Mouse (Mus musculus): ENCODE results near the gene Gid4. TPM values are rescaled to one million over a fixed set of nuclear protein-coding genes. Genes with fewer than 3 reads are reported as not detected.

Gene Gid4
- total RNA-seq, 1 experiment, result 19.7 TPM

GRCm38 (mm10) chr11:60440176-60440575 lies 23.2 kb downstream of the Gid4 start:
- no peaks in the 10 kb centered on the region for H3K9me3 ChIP-seq (ENCODE audit: control insufficient read depth, insufficient read depth, low read depth, low read length)
- peaks cover 23 to 28% of the 10 kb centered on the region in 2 experiments for H3K4me1 ChIP-seq (ENCODE audit: control insufficient read depth in 2 of 2, insufficient read depth in 2 of 2, low read length in 2 of 2, poor library complexity in 1 of 2)
- DNase-seq (ENCODE audit: low read depth, low spot score), result no peak
- H3K36me3 ChIP-seq (ENCODE audit: control insufficient read depth, insufficient read depth, low read length, poor library complexity, severe bottlenecking), result peaks cover 21% of the 10 kb centered on the region
- in situ Hi-C loops (cut with MboI; ENCODE audit: low sequenced_read_pairs in 2 of 2, unreplicated experiment in 2 of 2), result no loop called here
- no peak overlapping the region for H3K9ac ChIP-seq (ENCODE audit: insufficient read depth, low read depth, low read length, poor library complexity, severe bottlenecking)
- peak overlapping the region in 1 of 2 experiments; percentile 8; a peak in 2 of 4 replicates for H3K4me3 ChIP-seq (ENCODE audit: insufficient read depth in 1 of 2, low read depth in 1 of 2, low read length in 2 of 2, poor library complexity in 1 of 2, severe bottlenecking in 1 of 2)
- H3K27ac ChIP-seq (ENCODE audit: insufficient read depth, low read depth, low read length, poor library complexity, severe bottlenecking), result peak overlapping the region; percentile 85; the same call in 1 of the 2 replicates
- TF ChIP-seq ZC3H11A (IDR thresholded peaks at IDR 0.05; ENCODE audit: borderline replicate concordance, low read depth, low read length) (no peak), CHD2 (IDR thresholded peaks at IDR 0.05; ENCODE audit: low read depth, low read length) (no peak), MAFK (IDR thresholded peaks at IDR 0.05; ENCODE audit: insufficient read depth, low read depth, low read length) (no peak), HCFC1 (IDR thresholded peaks at IDR 0.05; ENCODE audit: borderline replicate concordance, insufficient read depth, low read length) (no peak), ZNF384 (IDR thresholded peaks at IDR 0.05; ENCODE audit: low read depth, low read length) (no peak)

GRCm38 (mm10) chr11:60442896-60443295 lies 26.0 kb downstream of the Gid4 start:
- no peak overlapping the region for H3K9ac ChIP-seq (ENCODE audit: insufficient read depth, low read depth, low read length, poor library complexity, severe bottlenecking)
- H3K4me1 ChIP-seq (ENCODE audit: control insufficient read depth in 2 of 2, insufficient read depth in 2 of 2, low read length in 2 of 2, poor library complexity in 1 of 2), result peaks cover 23 to 26% of the 10 kb centered on the region in 2 experiments
- in situ Hi-C loops (cut with MboI; ENCODE audit: low sequenced_read_pairs in 2 of 2, unreplicated experiment in 2 of 2), result no loop called here
- TF ChIP-seq HCFC1 (IDR thresholded peaks at IDR 0.05; ENCODE audit: borderline replicate concordance, insufficient read depth, low read length) (no peak), MAFK (IDR thresholded peaks at IDR 0.05; ENCODE audit: insufficient read depth, low read depth, low read length) (no peak), CHD2 (IDR thresholded peaks at IDR 0.05; ENCODE audit: low read depth, low read length) (no peak), ZNF384 (IDR thresholded peaks at IDR 0.05; ENCODE audit: low read depth, low read length) (no peak), ZC3H11A (IDR thresholded peaks at IDR 0.05; ENCODE audit: borderline replicate concordance, low read depth, low read length) (no peak)
- no peaks in the 10 kb centered on the region for H3K9me3 ChIP-seq (ENCODE audit: control insufficient read depth, insufficient read depth, low read depth, low read length)
- no peak overlapping the region for H3K4me3 ChIP-seq (ENCODE audit: insufficient read depth in 1 of 2, low read depth in 1 of 2, low read length in 2 of 2, poor library complexity in 1 of 2, severe bottlenecking in 1 of 2)
- H3K27ac ChIP-seq (ENCODE audit: insufficient read depth, low read depth, low read length, poor library complexity, severe bottlenecking), result no peak overlapping the region
- no peak for DNase-seq (ENCODE audit: low read depth, low spot score)
- H3K36me3 ChIP-seq (ENCODE audit: control insufficient read depth, insufficient read depth, low read length, poor library complexity, severe bottlenecking), result peaks cover 14% of the 10 kb centered on the region

- H3K9me3 ChIP-seq (ENCODE audit: control insufficient read depth, insufficient read depth, low read depth, low read length), result no peaks in the 10 kb centered on the region
- no peak overlapping the region for H3K4me3 ChIP-seq (ENCODE audit: insufficient read depth in 1 of 2, low read depth in 1 of 2, low read length in 2 of 2, poor library complexity in 1 of 2, severe bottlenecking in 1 of 2)
- no peak overlapping the region for H3K9ac ChIP-seq (ENCODE audit: insufficient read depth, low read depth, low read length, poor library complexity, severe bottlenecking)
- H3K27ac ChIP-seq (ENCODE audit: insufficient read depth, low read depth, low read length, poor library complexity, severe bottlenecking), result no peak overlapping the region
- TF ChIP-seq ZNF384 (IDR thresholded peaks at IDR 0.05; ENCODE audit: low read depth, low read length) (peak; percentile 88), CHD2 (IDR thresholded peaks at IDR 0.05; ENCODE audit: low read depth, low read length) (no peak), HCFC1 (IDR thresholded peaks at IDR 0.05; ENCODE audit: borderline replicate concordance, insufficient read depth, low read length) (no peak), MAFK (IDR thresholded peaks at IDR 0.05; ENCODE audit: insufficient read depth, low read depth, low read length) (no peak), ZC3H11A (IDR thresholded peaks at IDR 0.05; ENCODE audit: borderline replicate concordance, low read depth, low read length) (no peak)
- DNase-seq (ENCODE audit: low read depth, low spot score), result no peak
- H3K36me3 ChIP-seq (ENCODE audit: control insufficient read depth, insufficient read depth, low read length, poor library complexity, severe bottlenecking), result peaks cover 12% of the 10 kb centered on the region
- in situ Hi-C loops (cut with MboI; ENCODE audit: low sequenced_read_pairs in 2 of 2, unreplicated experiment in 2 of 2), result no loop called here
- peaks cover 17 to 22% of the 10 kb centered on the region in 2 experiments for H3K4me1 ChIP-seq (ENCODE audit: control insufficient read depth in 2 of 2, insufficient read depth in 2 of 2, low read length in 2 of 2, poor library complexity in 1 of 2)
Observed at GRCm38 (mm10) chr11:60444007-60444406, 27.1 kb downstream of the Gid4 start.

GRCm38 (mm10) chr11:60454080-60454744 lies 37.3 kb downstream of the Gid4 start, which contains the start of gene Drg2:
Gene Drg2 (plus strand): TSS chr11:60454591.
- Histone ChIP-seq H3K9me3 (ENCODE audit: control insufficient read depth, insufficient read depth, low read depth, low read length) (no peaks in the 10 kb centered on the region), H3K27ac (ENCODE audit: insufficient read depth, low read depth, low read length, poor library complexity, severe bottlenecking) (no peak within 1 kb of the TSS; the same call in 1 of the 2 replicates), H3K36me3 (ENCODE audit: control insufficient read depth, insufficient read depth, low read length, poor library complexity, severe bottlenecking) (peaks cover 24% of the 10 kb centered on the region), H3K9ac (ENCODE audit: insufficient read depth, low read depth, low read length, poor library complexity, severe bottlenecking) (peak within 1 kb of the TSS; percentile 91), H3K4me3 (ENCODE audit: insufficient read depth in 1 of 2, low read depth in 1 of 2, low read length in 2 of 2, poor library complexity in 1 of 2, severe bottlenecking in 1 of 2) (peak within 1 kb of the TSS; percentile 83 to 89), H3K4me1 (ENCODE audit: control insufficient read depth in 2 of 2, insufficient read depth in 2 of 2, low read length in 2 of 2, poor library complexity in 1 of 2) (peaks cover 0 to 3% of the 10 kb centered on the region in 2 experiments; a peak in 1 of 4 replicates)
- peak; percentile 92 for DNase-seq (ENCODE audit: low read depth, low spot score)
- TF ChIP-seq CHD2 (IDR thresholded peaks at IDR 0.05; ENCODE audit: low read depth, low read length) (0 out of 2 replicates have a peak, but pooled peaks have one; percentile 49), ZC3H11A (IDR thresholded peaks at IDR 0.05; ENCODE audit: borderline replicate concordance, low read depth, low read length) (0 out of 2 replicates have a peak, but pooled peaks have one; percentile 4), MAFK (IDR thresholded peaks at IDR 0.05; ENCODE audit: insufficient read depth, low read depth, low read length) (no peak), ZNF384 (IDR thresholded peaks at IDR 0.05; ENCODE audit: low read depth, low read length) (no peak), HCFC1 (IDR thresholded peaks at IDR 0.05; ENCODE audit: borderline replicate concordance, insufficient read depth, low read length) (peak; percentile 90)
- in situ Hi-C loops (cut with MboI; ENCODE audit: low sequenced_read_pairs in 2 of 2, unreplicated experiment in 2 of 2), result no loop called here

Data from ES-E14 (cell line).